Mouse (Mus musculus) liver, embryonic 14.5 days (tissue): ENCODE data around the gene Coro2a.

Source experiments
- CTCF ChIP-seq: IDR thresholded peaks from 2 replicates; pipeline ENCODE4 v1.5.1; 2016; ENCODE audit warnings: antibody characterized with exemption, low read depth, control low read depth
- EP300 ChIP-seq: IDR thresholded peaks from 2 replicates; pipeline ENCODE4 v1.6.1; 2016; ENCODE audit warnings: antibody characterized with exemption, low read depth

DNA sequence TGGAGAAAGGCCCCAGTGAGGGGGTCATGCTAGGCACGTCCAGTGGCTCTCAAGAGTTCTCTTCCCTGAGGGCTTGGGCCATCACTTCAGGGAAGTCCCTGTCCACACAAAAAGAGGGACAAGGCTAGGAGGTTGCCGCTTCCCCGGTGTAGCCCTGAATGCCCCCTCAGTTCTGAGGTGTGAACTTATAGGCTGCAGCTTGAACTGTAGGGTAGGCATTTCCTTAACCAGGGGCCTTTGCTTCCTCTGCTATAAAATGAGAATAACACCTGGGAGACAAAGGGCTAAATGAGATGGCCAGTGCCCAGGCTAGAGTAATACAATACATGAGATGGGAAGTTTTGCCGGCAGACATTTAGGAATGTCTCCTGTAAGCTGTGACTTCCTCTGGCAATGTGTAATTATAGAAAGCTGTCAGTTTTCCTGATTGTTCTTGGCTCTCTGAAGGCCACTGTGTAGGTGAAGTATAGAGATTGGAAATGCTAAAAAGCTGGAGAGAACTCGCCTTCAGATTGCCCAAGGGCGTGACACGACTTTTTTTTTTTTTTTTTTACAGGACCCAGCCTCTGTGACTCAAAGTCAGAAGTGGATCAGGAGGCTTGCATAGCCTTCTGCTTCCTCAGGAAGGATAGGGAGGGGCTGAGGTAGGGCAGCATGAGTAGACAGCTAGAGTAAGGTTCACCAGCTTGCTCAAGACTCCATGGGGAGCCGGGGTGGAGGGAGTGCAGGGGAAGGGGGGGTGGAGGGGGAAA, 41.1 kb upstream of the Coro2a start:
- TF ChIP-seq CTCF = no peak
- TF ChIP-seq EP300 = no peak
